Mouse (Mus musculus) midbrain, embryonic 10.5 days (tissue): ENCODE measurements around the gene Fcor. TPM values are rescaled to one million over a fixed set of nuclear protein-coding genes. Genes with fewer than 3 reads are reported as not detected.

ENCODE experiments used
- DNase-seq: peaks from one replicate; pipeline ENCODE4 v3.0.0-alpha.2; 2017; ENCODE audit warnings: low spot score
- H3K27ac ChIP-seq: fragments of 300-500 bp; sonication (generic); replicated peaks from 2 replicates; pipeline ENCODE4 v1.5.1; 2016; ENCODE audit warnings: mild to moderate bottlenecking
- H3K27me3 ChIP-seq: fragments of 300-500 bp; sonication (generic); 2 replicates; pipeline ENCODE4 v1.6.1; 2016; ENCODE audit warnings: low read depth, mild to moderate bottlenecking; ENCODE audit not compliant: poor library complexity, severe bottlenecking
- H3K36me3 ChIP-seq: fragments of 300-500 bp; sonication (generic); 2 replicates; pipeline ENCODE4 v1.6.1; 2016; ENCODE audit warnings: mild to moderate bottlenecking, moderate library complexity
- H3K4me1 ChIP-seq: fragments of 300-500 bp; sonication (generic); 2 replicates; pipeline ENCODE4 v1.6.1; 2016
- H3K4me3 ChIP-seq: fragments of 300-500 bp; sonication (generic); 2 replicates; pipeline ENCODE4 v1.5.1; 2016; ENCODE audit warnings: mild to moderate bottlenecking, moderate library complexity
- H3K9me3 ChIP-seq: fragments of 300-500 bp; sonication (generic); replicated peaks from 2 replicates; pipeline ENCODE4 v1.6.1; 2016; ENCODE audit warnings: mild to moderate bottlenecking
- WGBS: fragments of 180-500 bp; shearing (Covaris S2); methylation state at CpG from one replicate; pipeline ENCODE4 v1.1.7; 2016; 5-methylcytosine and 5-hydroxymethylcytosine counted together
- polyA plus RNA-seq: library from polyadenylated mRNA; unstranded; fragments of >200 nt; fragmentation: Nextera tagmentation; extraction: Ambion mirVana; gene quantifications from 2 replicates; pipeline ENCODE4 v1.2.1, GENCODE M21; 2016

The Fcor gene
- polyA plus RNA-seq, 1 experiment from 2014 or later, result 10.0 TPM

DNA sequence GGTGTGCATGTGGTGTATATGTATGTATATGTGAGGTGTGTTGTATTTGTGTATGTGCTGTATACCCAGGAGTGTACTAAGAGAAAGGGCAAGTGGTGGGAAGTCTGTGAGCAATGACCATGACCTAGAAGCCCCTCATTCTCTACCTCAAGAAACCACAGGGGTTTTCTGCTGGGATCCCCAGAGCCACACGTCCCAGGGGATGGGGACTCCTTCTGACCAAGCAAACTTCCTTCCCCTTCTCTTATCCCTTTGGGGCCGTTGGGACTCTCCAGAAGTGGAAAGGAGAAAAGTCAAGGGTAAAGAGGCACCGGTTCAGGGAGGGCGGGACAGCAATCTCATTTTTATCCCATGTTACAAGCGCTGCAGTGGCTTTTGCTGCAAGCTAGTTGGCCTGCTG lies 13.3 kb upstream of the Fcor start:
- no peak for DNase-seq
- Histone ChIP-seq H3K4me3 (no peak overlapping the region), H3K4me1 (no peaks in the 10 kb centered on the region), H3K36me3 (peaks cover 30% of the 10 kb centered on the region), H3K9me3 (no peaks in the 10 kb centered on the region), H3K27me3 (no peaks in the 10 kb centered on the region), H3K27ac (no peak overlapping the region)
- WGBS, result 74% methylated on average over 5 of the region's 5 CpGs

DNA sequence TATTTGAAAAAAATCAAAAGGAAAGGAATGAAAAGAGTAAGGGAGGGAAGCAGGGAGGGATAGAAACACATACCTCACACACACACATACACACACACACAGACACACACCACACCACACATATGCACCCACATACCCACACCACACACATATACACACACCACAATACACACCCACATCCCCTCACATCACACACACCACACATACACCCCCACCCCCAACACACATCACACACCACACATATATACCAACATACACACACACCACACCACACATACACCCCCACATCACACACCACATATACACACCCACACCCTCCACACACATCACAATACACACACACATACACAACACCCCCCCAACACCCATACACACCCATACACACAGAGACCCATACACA lies 12.4 kb upstream of the Fcor start:
- Histone ChIP-seq H3K4me3 (no peak overlapping the region), H3K27me3 (no peaks in the 10 kb centered on the region), H3K27ac (no peak overlapping the region), H3K4me1 (no peaks in the 10 kb centered on the region), H3K36me3 (peaks cover 39% of the 10 kb centered on the region), H3K9me3 (no peaks in the 10 kb centered on the region)
- DNase-seq, result no peak

DNA sequence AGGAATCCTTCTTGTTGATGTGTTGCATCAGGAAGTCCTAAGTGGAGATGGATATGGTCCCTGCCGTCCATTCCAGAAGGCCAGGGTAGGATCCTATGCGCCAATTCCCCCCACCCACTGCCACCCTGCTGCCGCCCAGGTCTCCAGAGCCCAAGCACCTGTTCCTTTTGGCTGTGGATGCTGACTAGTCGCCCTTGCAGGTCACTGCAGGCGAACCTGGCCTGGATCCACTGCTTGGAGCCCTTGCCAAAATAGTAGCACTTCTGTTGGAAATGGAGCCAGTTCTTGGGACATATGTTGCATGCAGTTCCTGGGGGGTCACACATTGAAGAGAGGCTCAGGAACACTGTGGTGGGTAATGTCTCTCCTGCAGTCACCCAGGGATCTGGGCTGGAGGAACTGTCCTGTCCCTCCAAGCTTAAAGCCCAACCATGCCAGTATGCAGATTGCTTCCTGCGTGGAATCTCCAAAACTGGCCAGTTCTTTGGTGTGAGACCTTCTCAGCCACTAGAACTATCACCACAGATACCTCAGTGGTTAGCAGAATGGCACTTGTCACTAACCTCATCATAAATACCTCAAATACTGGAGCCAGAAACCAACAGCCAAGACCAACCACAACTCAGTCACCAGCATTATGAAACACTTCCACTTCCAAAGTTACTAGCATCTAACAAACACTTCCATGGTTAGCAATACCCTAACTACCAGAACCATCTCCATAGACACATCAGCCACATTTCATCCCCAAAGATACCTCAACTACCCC lies 11.4 kb upstream of the Fcor start:
- Histone ChIP-seq H3K27ac (no peak overlapping the region), H3K9me3 (no peaks in the 10 kb centered on the region), H3K4me3 (no peak overlapping the region), H3K4me1 (no peaks in the 10 kb centered on the region), H3K36me3 (peaks cover 48% of the 10 kb centered on the region), H3K27me3 (no peaks in the 10 kb centered on the region)
- WGBS, result 81% methylated on average over 6 of the region's 6 CpGs
- no peak for DNase-seq

DNA sequence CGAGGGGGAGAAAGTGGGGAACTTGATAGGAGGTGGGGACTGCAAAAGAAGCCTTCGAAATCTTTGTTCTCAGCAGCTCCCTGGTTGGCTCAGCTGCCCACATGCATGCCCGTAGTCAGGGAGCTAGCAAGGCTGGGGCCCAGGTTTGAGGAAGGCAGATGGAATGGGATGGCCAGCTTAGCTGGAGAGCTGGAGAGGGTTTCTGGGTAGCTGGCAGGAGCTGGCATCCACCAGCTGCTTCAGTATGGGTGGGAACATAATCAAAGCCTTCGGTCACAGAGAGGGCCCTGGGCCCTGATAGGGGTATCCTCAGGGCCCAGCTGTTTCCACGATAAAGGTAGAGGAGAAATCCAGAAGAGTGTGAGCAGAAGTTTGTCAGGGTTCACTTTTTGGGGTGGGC lies 10.3 kb upstream of the Fcor start:
- Histone ChIP-seq H3K27me3 (no peaks in the 10 kb centered on the region), H3K27ac (no peak overlapping the region), H3K4me3 (no peak overlapping the region), H3K4me1 (peaks cover 6% of the 10 kb centered on the region), H3K9me3 (no peaks in the 10 kb centered on the region), H3K36me3 (peaks cover 51% of the 10 kb centered on the region)
- 87% methylated on average over 5 of the region's 5 CpGs for WGBS
- no peak for DNase-seq

DNA sequence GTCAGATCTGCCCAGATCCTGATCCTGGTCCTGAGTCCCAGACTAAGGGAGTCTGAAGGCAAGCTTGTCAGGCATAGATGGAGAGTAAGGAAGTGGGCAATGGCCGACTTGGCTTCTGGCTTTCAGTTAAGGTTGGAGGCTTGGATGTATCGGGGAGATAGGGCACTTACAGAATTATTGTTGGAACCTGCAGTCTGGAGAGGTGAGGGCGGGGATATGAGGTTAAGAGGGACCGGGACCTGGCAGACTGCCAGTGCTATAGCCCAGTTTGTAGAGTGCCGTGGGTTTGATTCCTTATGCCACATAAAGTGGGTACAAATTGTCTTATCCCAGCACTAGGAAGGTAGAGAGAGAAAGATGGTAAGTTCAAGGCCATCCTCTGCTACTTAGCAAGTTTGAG lies 7.5 kb upstream of the Fcor start:
- H3K4me3 ChIP-seq, result no peak overlapping the region
- peaks cover 15% of the 10 kb centered on the region for H3K4me1 ChIP-seq
- peaks cover 51% of the 10 kb centered on the region for H3K36me3 ChIP-seq
- H3K27me3 ChIP-seq, result no peaks in the 10 kb centered on the region
- 95% methylated on average over 5 of the region's 5 CpGs for WGBS
- H3K9me3 ChIP-seq, result no peaks in the 10 kb centered on the region
- DNase-seq, result no peak
- no peak overlapping the region for H3K27ac ChIP-seq

DNA sequence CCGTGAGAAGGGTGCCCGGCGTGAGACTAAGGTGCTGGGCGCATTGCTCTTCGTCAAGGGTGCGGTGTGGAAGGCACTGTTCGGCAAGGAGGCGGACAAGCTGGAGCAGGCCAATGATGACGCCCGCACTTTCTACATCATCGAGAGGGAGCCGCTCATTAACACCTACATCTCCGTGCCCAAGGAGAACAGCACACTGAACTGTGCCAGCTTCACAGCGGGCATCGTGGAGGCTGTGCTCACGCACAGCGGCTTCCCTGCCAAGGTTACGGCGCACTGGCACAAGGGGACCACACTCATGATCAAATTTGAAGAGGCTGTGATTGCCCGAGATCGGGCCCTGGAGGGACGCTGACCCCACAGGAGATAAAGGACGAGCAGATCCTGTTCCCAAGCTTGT lies 7.1 kb upstream of the Fcor start:
- WGBS, result 96% methylated on average over 23 of the region's 23 CpGs
- H3K9me3 ChIP-seq, result no peaks in the 10 kb centered on the region
- peaks cover 51% of the 10 kb centered on the region for H3K36me3 ChIP-seq

DNA sequence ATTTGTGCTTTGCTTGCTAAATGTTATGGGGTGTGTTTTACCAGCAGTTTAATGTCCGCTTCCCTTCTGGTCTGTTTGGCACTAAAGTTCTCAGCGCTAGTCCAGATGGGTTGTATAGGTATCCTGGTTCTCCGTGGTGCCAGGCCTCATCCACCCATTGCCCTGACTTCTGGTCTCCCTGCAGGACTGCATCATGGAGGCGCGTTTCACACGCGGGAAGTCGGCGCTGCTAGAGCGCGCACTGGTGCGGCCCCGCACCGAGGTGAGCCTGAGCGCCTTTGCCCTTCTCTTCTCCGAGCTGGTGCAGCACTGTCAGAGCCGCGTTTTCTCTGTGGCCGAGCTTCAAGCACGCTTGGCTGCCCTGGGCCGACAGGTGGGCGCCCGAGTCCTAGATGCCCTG lies 6.7 kb upstream of the Fcor start:
- no peak overlapping the region for H3K27ac ChIP-seq
- 96% methylated on average over 23 of the region's 23 CpGs for WGBS
- H3K9me3 ChIP-seq, result no peaks in the 10 kb centered on the region
- 0 out of 2 replicates have a peak overlapping the region, but pooled peaks have one; percentile 16 for H3K4me3 ChIP-seq
- DNase-seq, result no peak
- no peaks in the 10 kb centered on the region for H3K27me3 ChIP-seq
- H3K4me1 ChIP-seq, result peaks cover 15% of the 10 kb centered on the region
- peaks cover 51% of the 10 kb centered on the region for H3K36me3 ChIP-seq

More for the DNA sequence above, 7.1 kb upstream of the Fcor start:
- DNase-seq, result no peak
- Histone ChIP-seq H3K4me3 (no peak overlapping the region), H3K27ac (no peak overlapping the region), H3K27me3 (no peaks in the 10 kb centered on the region), H3K4me1 (peaks cover 15% of the 10 kb centered on the region)

DNA sequence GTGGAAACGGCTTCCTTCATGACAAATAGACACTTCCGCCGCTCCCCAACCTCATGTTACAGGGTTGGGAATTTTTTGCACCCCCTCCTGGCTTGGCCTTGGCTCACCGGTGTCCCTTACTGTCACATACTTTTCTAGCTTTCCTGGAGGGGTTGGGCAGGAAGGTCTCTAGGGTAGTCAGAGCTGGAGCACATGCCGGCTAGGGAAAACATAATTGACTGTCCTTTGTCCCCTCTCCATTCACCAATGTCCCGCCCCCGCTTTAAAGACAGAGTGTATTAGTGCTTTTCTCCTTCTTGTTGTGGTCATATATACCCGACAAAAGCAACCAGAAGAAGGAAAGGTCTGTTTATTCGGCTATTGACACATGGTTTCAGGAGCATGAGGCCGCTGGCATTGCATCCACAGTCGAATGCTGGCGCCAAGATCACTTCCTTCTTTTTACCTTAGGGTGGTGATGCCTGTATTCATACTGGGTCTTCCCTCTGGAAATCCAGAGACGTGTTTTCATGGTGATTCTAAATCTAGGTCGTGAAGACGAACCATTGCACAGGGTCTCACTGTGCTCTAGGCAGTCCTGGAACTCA lies 4.9 kb upstream of the Fcor start:
- Histone ChIP-seq H3K27me3 (no peaks in the 10 kb centered on the region), H3K36me3 (peaks cover 37% of the 10 kb centered on the region), H3K9me3 (no peaks in the 10 kb centered on the region), H3K4me3 (peak overlapping the region; percentile 89), H3K27ac (peak overlapping the region; percentile 95), H3K4me1 (peaks cover 22% of the 10 kb centered on the region)
- DNase-seq, result peak; percentile 17
- 11% methylated on average over 15 of the region's 15 CpGs for WGBS

DNA sequence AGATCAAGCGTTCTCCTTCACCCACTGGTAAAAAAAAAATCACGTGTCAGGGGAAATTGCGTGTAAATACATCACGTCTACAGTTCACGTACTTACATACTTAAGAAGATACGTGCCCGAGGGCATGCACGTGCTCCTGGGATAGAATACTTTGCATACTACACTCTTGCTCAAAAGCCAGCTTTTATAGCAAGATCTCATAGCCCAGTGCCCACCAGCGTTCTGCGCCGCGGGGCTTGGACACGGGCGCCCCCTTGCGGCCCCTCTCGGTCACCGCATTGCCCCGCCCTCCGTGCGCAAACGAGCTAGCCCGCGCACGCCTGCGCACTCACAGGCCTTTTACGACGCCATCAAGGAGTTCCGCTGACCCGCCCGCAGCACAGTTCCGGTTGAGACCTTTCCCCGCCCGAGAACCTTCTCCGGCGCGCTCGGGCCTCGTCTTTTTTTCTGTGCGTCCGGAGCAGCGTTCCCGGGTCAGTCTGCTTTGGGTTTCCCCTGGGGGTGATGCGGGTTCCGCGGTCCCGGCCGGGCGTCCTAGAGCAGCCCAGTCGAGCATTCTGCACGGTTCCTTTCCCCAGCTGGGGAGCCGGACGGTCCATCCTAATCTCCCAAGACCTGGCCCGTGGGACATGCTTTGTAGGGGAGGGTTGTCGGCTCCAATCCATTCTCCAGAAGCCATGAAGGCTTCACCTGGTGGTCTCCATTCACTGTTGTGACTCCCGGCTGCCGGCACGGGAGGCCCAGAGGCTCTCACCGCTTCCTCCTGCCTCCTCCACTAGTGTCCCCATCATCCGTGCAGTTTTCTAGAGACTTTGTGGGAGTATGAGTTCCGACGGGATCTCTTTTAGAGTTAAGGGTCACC lies 4.2 kb upstream of the Fcor start, which contains the start of gene Trappc5:
Gene Trappc5 (plus strand): TSS at position 169 of the 862 bp plus-strand sequence.
- peak; percentile 93 for DNase-seq
- H3K27me3 ChIP-seq, result no peaks in the 10 kb centered on the region
- peaks cover 22% of the 10 kb centered on the region for H3K4me1 ChIP-seq
- no peaks in the 10 kb centered on the region for H3K9me3 ChIP-seq
- peaks cover 30% of the 10 kb centered on the region for H3K36me3 ChIP-seq
- peak within 1 kb of the TSS; percentile 95 for H3K27ac ChIP-seq
- peak within 1 kb of the TSS; percentile 89 for H3K4me3 ChIP-seq
- WGBS, result 2% methylated on average over 61 of the region's 61 CpGs

DNA sequence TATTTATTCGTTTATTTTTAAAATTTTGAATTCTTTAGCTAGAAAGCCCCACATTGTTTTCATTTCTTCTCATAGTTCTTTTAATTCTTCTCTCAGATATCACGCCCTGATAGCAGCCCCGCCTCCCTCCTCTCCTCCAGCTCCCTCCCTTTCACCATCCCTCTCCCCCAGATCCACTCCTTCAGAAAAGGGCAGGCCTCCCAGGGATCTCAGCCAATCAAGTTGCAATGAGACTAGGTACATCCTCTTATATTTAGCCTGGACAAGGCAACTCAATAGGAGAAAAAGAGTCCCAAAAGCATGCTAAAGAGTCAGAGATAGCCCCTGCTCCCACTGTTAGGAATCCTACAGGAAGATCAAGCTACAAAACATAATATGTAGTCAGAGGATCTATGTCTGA lies 2.5 kb upstream of the Fcor start:
- Histone ChIP-seq H3K27ac (no peak overlapping the region), H3K4me3 (no peak overlapping the region), H3K36me3 (peaks cover 13% of the 10 kb centered on the region), H3K27me3 (no peaks in the 10 kb centered on the region), H3K4me1 (peaks cover 22% of the 10 kb centered on the region), H3K9me3 (no peaks in the 10 kb centered on the region)
- WGBS, result 48% methylated on average over 3 of the region's 3 CpGs
- no peak for DNase-seq

DNA sequence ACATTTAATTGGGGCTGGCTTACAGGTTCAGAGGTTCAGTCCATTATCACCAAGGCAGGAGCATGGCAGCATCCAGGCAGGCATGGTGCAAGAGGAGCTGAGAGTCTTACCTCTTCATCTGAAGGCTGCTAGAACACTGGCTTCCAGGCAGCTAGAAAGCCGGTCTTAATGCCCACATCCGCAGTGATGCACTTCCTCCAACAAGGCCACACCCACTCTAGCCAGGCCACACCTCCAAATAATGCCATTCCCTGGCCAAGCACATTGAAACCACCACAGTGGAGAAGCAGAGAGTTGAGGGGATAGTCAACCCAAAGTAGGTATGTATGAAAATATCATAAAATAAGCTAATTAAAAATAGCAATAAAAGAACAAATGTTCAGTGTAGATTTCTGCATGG lies 1.8 kb downstream of the Fcor start:
- DNase-seq, result no peak
- Histone ChIP-seq H3K36me3 (no peaks in the 10 kb centered on the region), H3K4me1 (peaks cover 7% of the 10 kb centered on the region), H3K4me3 (no peak overlapping the region), H3K9me3 (no peaks in the 10 kb centered on the region), H3K27ac (no peak overlapping the region), H3K27me3 (no peaks in the 10 kb centered on the region)
- 78% methylated on average over 2 of the region's 2 CpGs for WGBS

DNA sequence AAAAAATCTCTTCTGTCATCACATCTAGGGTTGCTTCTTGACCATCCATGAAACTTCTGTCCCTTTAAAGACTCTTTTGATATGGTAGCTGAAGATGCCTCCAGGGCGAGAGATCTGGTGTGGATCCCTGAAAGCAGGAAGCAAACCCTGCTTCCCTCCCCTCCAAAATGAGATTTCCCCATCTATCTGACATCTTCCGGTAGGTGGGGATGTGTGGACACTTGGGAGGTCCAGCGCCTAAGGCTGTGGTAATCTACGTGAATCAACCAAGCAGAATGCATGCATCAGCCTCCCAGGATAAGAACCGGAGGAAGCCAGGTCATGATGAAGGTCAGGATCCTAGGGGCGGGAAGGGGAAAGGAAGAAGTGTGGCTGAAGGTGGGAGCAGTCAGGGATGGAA lies 6.7 kb downstream of the Fcor start, which contains the start of gene Mcemp1:
Gene Mcemp1 (plus strand): TSS at position 248 of the 400 bp plus-strand sequence.
- DNase-seq, result no peak
- H3K36me3 ChIP-seq, result no peaks in the 10 kb centered on the region
- 78% methylated on average over 6 of the region's 6 CpGs for WGBS

More for the DNA sequence above, 6.7 kb downstream of the Fcor start, which contains the start of gene Mcemp1:
- Histone ChIP-seq H3K9me3 (no peaks in the 10 kb centered on the region), H3K4me1 (no peaks in the 10 kb centered on the region), H3K4me3 (no peak within 1 kb of the TSS), H3K27ac (no peak within 1 kb of the TSS), H3K27me3 (no peaks in the 10 kb centered on the region)
